Comparison of ENCODE assay signal across 15 mouse cellular contexts in genomic region chr16:91851456-91852231, GRCm38 (mm10).
DNase-seq lines count a peak whose midpoint lies in the region; ATAC-seq lines count a peak whose summit lies in the region.
"Had no signal": no experiment of that assay in that cellular context is flagged by ENCODE, and none has a peak within 500 bp of the region (broad histone marks: within the 10 kb centered on the region; RNA-seq: fewer than 3 reads in every experiment).

No protein-coding gene starts in this region.

- peak; percentile 24; the same call in 1 of the 2 replicates for ATAC-seq in frontal cortex, adult (ENCODE audit: low TSS enrichment)
- 0 out of 2 replicates have a peak, but pooled peaks have one; percentile 29 for ATAC-seq in kidney, embryonic 14.5 days (ENCODE audit: low FRiP score, low TSS enrichment)
- ATAC-seq: CD4-positive, CD25-positive, alpha-beta regulatory T cell, adult 4 months had no signal

- peaks cover 41% of the 10 kb centered on the region for H3K36me3 ChIP-seq in kidney, embryonic 14.5 days (ENCODE audit: control insufficient read depth, insufficient read depth, low read length)

- peaks cover 8% of the 10 kb centered on the region; the same call in 1 of the 2 replicates for H3K4me1 ChIP-seq in kidney, embryonic 14.5 days (ENCODE audit: control insufficient read depth, insufficient read depth, low read length)
- H3K4me1 ChIP-seq in brown adipose tissue, adult 24 weeks (ENCODE audit: control insufficient read depth, insufficient read depth, insufficient read length, low read length), result peaks cover 25% of the 10 kb centered on the region
- H3K4me1 ChIP-seq: midbrain, embryonic 12.5 days had no signal

- WGBS in kidney, embryonic 14.5 days, result 61% methylated on average over 19 of the region's 19 CpGs

- no peak overlapping the region for H3K27ac ChIP-seq in kidney, embryonic 14.5 days (ENCODE audit: low read depth, low read length)
- H3K27ac ChIP-seq in brown adipose tissue, adult 24 weeks (replicated peaks; ENCODE audit: low read depth, low read length), result peak overlapping the region; percentile 84
- H3K27ac ChIP-seq: lung, embryonic 15.5 days; midbrain, embryonic 12.5 days had no signal

- H3K9me3 ChIP-seq in kidney, embryonic 14.5 days (ENCODE audit: control insufficient read depth, low read length), result no peaks in the 10 kb centered on the region
- H3K9me3 ChIP-seq: lung, embryonic 15.5 days; midbrain, embryonic 12.5 days had no signal

- H3K4me3 ChIP-seq in kidney, embryonic 14.5 days (ENCODE audit: low read length), result no peak overlapping the region
- H3K4me3 ChIP-seq in brown adipose tissue, adult 24 weeks (ENCODE audit: insufficient read depth, low read depth, low read length), result no peak overlapping the region
- H3K4me3 ChIP-seq: lung, embryonic 15.5 days; midbrain, embryonic 12.5 days had no signal

- no peak overlapping the region for H3K4me2 ChIP-seq in kidney, embryonic 14.5 days (replicated peaks; ENCODE audit: low read depth, low read length)
- H3K4me2 ChIP-seq: lung, embryonic 15.5 days; midbrain, embryonic 12.5 days had no signal

- no peaks in the 10 kb centered on the region for H3K27me3 ChIP-seq in kidney, embryonic 14.5 days (ENCODE audit: control insufficient read depth, insufficient read depth, low read length)
- H3K27me3 ChIP-seq: lung, embryonic 15.5 days; midbrain, embryonic 12.5 days had no signal

- no peak for DNase-seq in frontal cortex, postnatal 36 days (ENCODE audit: low spot score in 2 of 2)
- DNase-seq in kidney, adult 8-10 months, result no peak
- peak; percentile 23 for DNase-seq in 416B (ENCODE audit: low read depth)
- no peak for DNase-seq in yolk sac, embryonic 10.5 days (ENCODE audit: low spot score)
- DNase-seq in gastrocnemius, postnatal 4 days (ENCODE audit: low spot score in 2 of 2), result no peak
- DNase-seq: cerebellum, adult 2 months; kidney, adult 9 months; retina, postnatal 1 day; spleen, adult 18-20 months had no signal

- H3K9ac ChIP-seq in kidney, embryonic 14.5 days (ENCODE audit: low read depth, low read length), result no peak overlapping the region
- H3K9ac ChIP-seq: lung, embryonic 15.5 days; midbrain, embryonic 12.5 days had no signal
